Mouse (Mus musculus) heart, adult 2 months (tissue): ENCODE measurements around the gene Pitpnm1.

Experiments
- CTCF ChIP-seq: fragments of 200-600 bp; IDR thresholded peaks from 2 replicates; pipeline ENCODE4 v1.8.1; 2022; ENCODE audit warnings: antibody characterized with exemption, mild to moderate bottlenecking, moderate library complexity
- EP300 ChIP-seq: fragments of 200-500 bp; IDR thresholded peaks from 2 replicates; pipeline ENCODE4 v1.6.1; 2011; ENCODE audit warnings: low read depth, low read length, control low read depth; ENCODE audit not compliant: insufficient read depth
- POLR2A ChIP-seq: fragments of 200-500 bp; IDR thresholded peaks from 2 replicates; pipeline ENCODE4 v1.6.1; 2011; ENCODE audit warnings: mild to moderate bottlenecking, low read depth, low read length, control low read depth; ENCODE audit not compliant: insufficient read depth

DNA sequence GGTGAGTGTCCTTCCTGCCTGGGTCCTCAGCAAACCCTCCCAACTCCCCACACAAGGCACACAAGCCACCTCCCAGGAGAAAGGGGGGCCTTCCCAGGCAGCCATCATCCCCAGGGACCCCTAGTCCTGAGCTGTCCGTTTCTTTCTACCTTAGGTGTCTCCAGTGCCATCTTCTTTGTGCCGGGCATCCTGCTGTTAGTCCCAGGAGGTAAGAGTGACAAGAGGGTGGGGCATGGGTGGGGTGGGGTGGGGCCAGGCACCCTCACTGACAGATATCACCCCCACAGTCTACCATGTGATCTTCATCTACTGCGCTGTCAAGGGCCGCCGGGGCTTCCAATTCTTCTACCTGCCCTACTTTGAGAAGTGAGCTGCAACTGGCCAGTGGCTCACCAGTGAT, 31.3 kb downstream of the Pitpnm1 start:
- TF ChIP-seq CTCF (no peak), POLR2A (no peak), EP300 (no peak)
